In the genomic region with DNA sequence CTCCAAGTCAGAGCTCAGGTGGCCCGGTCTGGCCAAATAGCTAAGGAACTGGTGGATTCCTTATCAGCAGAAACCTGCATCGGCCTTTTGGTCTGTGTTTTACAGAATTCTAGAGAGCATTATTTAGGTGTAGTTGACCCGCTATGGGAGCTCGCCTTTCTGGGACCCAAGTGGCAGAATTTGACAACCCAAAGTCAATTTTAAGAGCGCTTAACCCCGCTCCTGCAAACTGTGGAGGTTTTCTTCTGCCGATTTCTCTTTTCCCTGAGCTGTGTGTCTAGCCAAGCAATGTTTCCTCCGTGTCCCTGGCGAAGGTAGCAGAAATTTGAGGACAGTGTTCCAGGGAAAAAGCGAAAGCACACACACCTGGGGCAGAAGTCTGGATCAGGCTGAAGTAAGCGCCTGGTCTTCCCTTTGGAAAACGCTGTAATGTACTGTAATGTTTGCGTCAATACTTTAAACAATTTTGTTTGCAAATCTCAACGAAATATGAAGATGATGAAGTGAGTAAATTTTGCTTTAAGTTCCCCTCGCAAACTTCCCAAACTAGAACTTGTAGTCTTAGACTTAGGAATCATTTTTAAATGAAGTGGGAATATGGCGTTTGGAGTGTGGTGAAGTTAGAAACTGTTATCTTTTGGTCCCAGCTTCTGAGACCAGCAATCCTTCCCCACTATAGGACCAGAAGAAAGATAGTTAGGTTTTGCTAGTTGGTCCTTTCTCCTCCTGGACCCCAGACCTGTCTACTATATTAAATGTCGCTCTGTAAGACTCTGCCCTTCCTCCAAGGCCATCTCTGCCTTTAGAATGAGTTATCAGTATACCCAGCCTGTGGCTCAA, we compare ENCODE assay signal across 8 mouse cellular contexts. TPM values are rescaled to one million over a fixed set of nuclear protein-coding genes. Genes with fewer than 3 reads are reported as not detected.
DNase-seq lines count a peak whose midpoint lies in the region; ATAC-seq lines count a peak whose summit lies in the region.

No protein-coding gene starts in this region.

- H3K36me3 ChIP-seq in heart, embryonic 13.5 days = no peaks in the 10 kb centered on the region
- no peaks in the 10 kb centered on the region for H3K36me3 ChIP-seq in embryonic facial prominence, embryonic 15.5 days
- H3K36me3 ChIP-seq in intestine, embryonic 16.5 days (ENCODE audit: control insufficient read depth, insufficient read depth, low read length) = no peaks in the 10 kb centered on the region
- no peaks in the 10 kb centered on the region for H3K36me3 ChIP-seq in neural tube, embryonic 12.5 days

- H3K9ac ChIP-seq in heart, embryonic 13.5 days = no peak overlapping the region
- no peak overlapping the region for H3K9ac ChIP-seq in embryonic facial prominence, embryonic 15.5 days
- no peak overlapping the region for H3K9ac ChIP-seq in intestine, embryonic 16.5 days (ENCODE audit: low read depth, low read length)
- H3K9ac ChIP-seq in neural tube, embryonic 12.5 days = no peak overlapping the region

- H3K9me3 ChIP-seq in heart, embryonic 13.5 days = no peaks in the 10 kb centered on the region
- H3K9me3 ChIP-seq in embryonic facial prominence, embryonic 15.5 days (replicated peaks) = no peaks in the 10 kb centered on the region
- no peaks in the 10 kb centered on the region for H3K9me3 ChIP-seq in intestine, embryonic 16.5 days (ENCODE audit: control insufficient read depth, low read length)
- no peaks in the 10 kb centered on the region for H3K9me3 ChIP-seq in neural tube, embryonic 12.5 days

- peaks cover 97% of the 10 kb centered on the region for H3K27me3 ChIP-seq in heart, embryonic 13.5 days (replicated peaks)
- peaks cover 84% of the 10 kb centered on the region for H3K27me3 ChIP-seq in embryonic facial prominence, embryonic 15.5 days
- peaks cover 78% of the 10 kb centered on the region for H3K27me3 ChIP-seq in intestine, embryonic 16.5 days (replicated peaks; ENCODE audit: control insufficient read depth, insufficient read depth, low read length)
- H3K27me3 ChIP-seq in neural tube, embryonic 12.5 days (replicated peaks) = peaks cover 88% of the 10 kb centered on the region

- ATAC-seq in heart, embryonic 13.5 days (ENCODE audit: extremely low read depth, insufficient number of reproducible peaks, low FRiP score, low TSS enrichment) = no peak
- ATAC-seq in embryonic facial prominence, embryonic 15.5 days (ENCODE audit: insufficient number of reproducible peaks, low FRiP score, low TSS enrichment, low read depth) = no peak
- no peak for ATAC-seq in intestine, embryonic 16.5 days
- no peak for ATAC-seq in neural tube, embryonic 12.5 days (ENCODE audit: low FRiP score, low read depth)
- ATAC-seq in erythroblast, adult 5-6 weeks (replicated peaks; ENCODE audit: low FRiP score, poor library complexity, severe bottlenecking) = no peak

- H3K4me3 ChIP-seq in heart, embryonic 13.5 days = peak overlapping the region; percentile 58
- H3K4me3 ChIP-seq in embryonic facial prominence, embryonic 15.5 days (replicated peaks) = peak overlapping the region; percentile 50
- peak overlapping the region; percentile 52; the same call in 1 of the 2 replicates for H3K4me3 ChIP-seq in intestine, embryonic 16.5 days (ENCODE audit: low read length)
- peak overlapping the region; percentile 47; the same call in 1 of the 2 replicates for H3K4me3 ChIP-seq in neural tube, embryonic 12.5 days

- H3K4me2 ChIP-seq in heart, embryonic 13.5 days = peak overlapping the region; percentile 93
- H3K4me2 ChIP-seq in embryonic facial prominence, embryonic 15.5 days (replicated peaks) = peak overlapping the region; percentile 93
- peak overlapping the region; percentile 94; the same call in 1 of the 2 replicates for H3K4me2 ChIP-seq in intestine, embryonic 16.5 days (ENCODE audit: low read depth, low read length)
- H3K4me2 ChIP-seq in neural tube, embryonic 12.5 days (replicated peaks) = peak overlapping the region; percentile 92

- DNase-seq in heart, adult 8-10 months (ENCODE audit: low spot score) = no peak
- no peak for DNase-seq in ovary, postnatal 10 days (ENCODE audit: low spot score)
- DNase-seq in adipocyte (ENCODE audit: low spot score) = no peak

- whole genome bisulfite sequencing in heart, embryonic 13.5 days = 4% methylated on average over 17 of the region's 17 CpGs
- 6% methylated on average over 17 of the region's 17 CpGs for whole genome bisulfite sequencing in embryonic facial prominence, embryonic 15.5 days
- 4% methylated on average over 17 of the region's 17 CpGs for WGBS in intestine, embryonic 16.5 days
- 2% methylated on average over 17 of the region's 17 CpGs for WGBS in neural tube, embryonic 12.5 days

- no peak overlapping the region for H3K27ac ChIP-seq in heart, embryonic 13.5 days (replicated peaks)
- no peak overlapping the region for H3K27ac ChIP-seq in embryonic facial prominence, embryonic 15.5 days (replicated peaks)
- no peak overlapping the region for H3K27ac ChIP-seq in intestine, embryonic 16.5 days (ENCODE audit: low read length)
- H3K27ac ChIP-seq in neural tube, embryonic 12.5 days = no peak overlapping the region

- peaks cover 25% of the 10 kb centered on the region for H3K4me1 ChIP-seq in heart, embryonic 13.5 days
- peaks cover 23% of the 10 kb centered on the region for H3K4me1 ChIP-seq in embryonic facial prominence, embryonic 15.5 days
- peaks cover 11% of the 10 kb centered on the region; the same call in 1 of the 2 replicates for H3K4me1 ChIP-seq in intestine, embryonic 16.5 days (ENCODE audit: control insufficient read depth, insufficient read depth, low read length)
- peaks cover 28% of the 10 kb centered on the region for H3K4me1 ChIP-seq in neural tube, embryonic 12.5 days

RNA-seq across cellular contexts. Expression of gene Vgll2, which starts 1.1 kb away (rescaled TPM):
- 0.28 and 0.32 TPM in 2 replicates for polyA plus RNA-seq in heart, embryonic 13.5 days (2015; fragmentation: Nextera tagmentation; extraction: Ambion mirVana)
- total RNA-seq in heart, adult 8-10 months (2022) = 1 to 10 TPM in 2 of 4 experiments, under 1 TPM in 2; 0.83 to 2.1 (median 1.1) TPM
- 16.7 and 20.6 TPM in 2 replicates for polyA plus RNA-seq in embryonic facial prominence, embryonic 15.5 days (2015; fragmentation: Nextera tagmentation; extraction: Ambion mirVana)
- 0.13 TPM in 1 of 2 replicates, not detected in the other for polyA plus RNA-seq in intestine, embryonic 16.5 days (2015; fragmentation: Nextera tagmentation; extraction: Ambion mirVana)
- polyA plus RNA-seq in neural tube, embryonic 12.5 days (2016; fragmentation: Nextera tagmentation; extraction: Ambion mirVana) = 8.0 and 11.3 TPM in 2 replicates
- total RNA-seq in erythroblast, adult 5-6 weeks (2015; ENCODE audit: low replicate concordance) = not detected in 2 replicates
- not detected in 2 replicates for total RNA-seq in erythroblast, adult 5-6 weeks (2017; ENCODE audit: low replicate concordance)
